Mouse (Mus musculus): ENCODE data around the gene Lrrc56.

DNA sequence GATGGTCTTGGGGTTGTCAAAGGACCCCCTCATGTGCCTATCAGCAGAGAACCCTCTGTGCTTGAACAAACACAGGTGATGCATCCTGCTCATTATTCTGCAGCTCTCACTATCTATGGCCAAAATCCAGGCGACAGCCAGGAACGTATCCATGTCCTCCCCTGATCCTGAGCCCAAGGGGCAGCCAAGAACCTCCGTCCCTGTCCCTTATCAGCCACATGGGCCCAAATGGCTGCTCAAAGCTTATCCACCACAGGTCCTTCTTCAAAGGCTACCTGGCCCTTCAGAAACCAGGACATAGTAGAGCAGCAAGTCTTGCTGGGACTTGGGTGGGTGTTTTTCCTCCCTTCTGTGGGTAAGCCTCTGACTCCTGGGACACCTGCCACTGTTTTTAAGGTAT lies 5.8 kb upstream of the Lrrc56 start:
- no peak for TF ChIP-seq TAL1 (IDR thresholded peaks at IDR 0.05; ENCODE audit: low read length)
- no peak for TF ChIP-seq GATA1 (IDR thresholded peaks at IDR 0.05; ENCODE audit: low read length)
